Mouse (Mus musculus): Measurements from ENCODE around the gene Rab3b.

DNA sequence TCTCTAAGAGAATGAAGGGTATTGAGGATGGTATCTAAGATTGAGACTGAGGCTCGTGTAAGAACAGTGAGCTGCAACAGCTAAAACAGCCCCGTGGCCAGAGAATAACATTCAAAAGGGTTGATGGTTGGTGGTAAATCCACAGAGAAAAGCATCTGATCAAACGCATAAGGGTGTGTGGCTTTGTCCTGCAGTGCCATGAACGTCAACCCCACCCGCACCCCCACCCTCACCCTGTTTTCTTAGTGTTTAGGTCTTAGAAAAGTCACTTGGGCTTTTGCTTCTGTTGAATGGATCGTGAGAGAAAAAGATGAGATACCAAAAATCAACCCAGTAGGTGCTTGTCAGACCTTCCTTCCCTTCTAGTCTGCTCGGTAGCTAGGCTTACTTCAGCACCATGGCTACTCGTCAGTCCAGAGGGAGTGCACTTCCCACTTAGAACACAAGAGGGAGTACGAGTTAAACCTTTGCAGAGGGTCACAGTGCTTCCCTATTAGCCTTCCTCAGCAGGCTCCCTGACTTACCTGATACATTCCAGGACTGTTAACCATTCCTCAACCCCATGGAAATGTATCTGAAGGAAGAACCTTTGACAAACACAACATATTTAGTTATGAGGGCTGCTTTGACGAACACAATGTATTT lies 9.0 kb upstream of the Rab3b start:
- TF ChIP-seq POLR2A (IDR thresholded peaks at IDR 0.05; ENCODE audit: extremely low read depth, insufficient read depth, low read length) (no peak), CTCF (IDR thresholded peaks at IDR 0.05; ENCODE audit: low read depth, low read length) (peak; percentile 66; the same call in 1 of the 2 replicates)
